Mouse (Mus musculus) regulatory T cell (primary cell): Measurements from ENCODE around the gene Hectd3.

Experiments used
- in situ Hi-C: fragments of 300-600 bp; cut with MboI, MseI; formaldehyde crosslinking; loops from one replicate; pipeline ENCODE4 v1.15.1; 2025; ENCODE audit warnings: high pct_unique_total_duplicates

Gene Hectd3

DNA sequence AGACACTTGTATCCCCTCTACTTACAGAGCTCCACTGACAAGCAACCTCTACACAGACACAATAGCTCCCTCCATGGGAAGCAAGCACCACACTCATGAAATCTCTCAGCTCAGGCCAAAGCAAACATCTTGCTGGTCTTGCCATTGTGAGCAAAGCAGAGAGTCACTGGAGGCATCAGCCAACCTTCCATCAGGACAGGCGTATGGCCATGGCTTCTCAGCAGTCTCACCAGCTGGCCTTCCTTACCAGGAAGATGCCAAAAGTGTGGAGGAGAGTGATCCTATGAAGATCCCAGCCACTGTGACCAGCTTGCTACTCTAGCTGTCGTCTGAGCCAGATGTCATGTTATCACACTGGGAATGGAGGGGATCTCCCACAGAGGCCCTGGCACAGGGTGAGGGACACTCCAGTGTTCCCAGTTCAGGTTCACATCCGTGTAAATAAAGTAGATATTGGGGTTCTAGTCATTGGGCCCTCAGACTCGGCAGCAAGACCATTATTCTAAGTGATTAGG, 19.8 kb downstream of the Hectd3 start:
- in situ Hi-C loops: no loop called here

GRCm38 (mm10) chr4:117017738-117018137, 22.6 kb downstream of the Hectd3 start:
- in situ Hi-C loops: no loop called here

DNA sequence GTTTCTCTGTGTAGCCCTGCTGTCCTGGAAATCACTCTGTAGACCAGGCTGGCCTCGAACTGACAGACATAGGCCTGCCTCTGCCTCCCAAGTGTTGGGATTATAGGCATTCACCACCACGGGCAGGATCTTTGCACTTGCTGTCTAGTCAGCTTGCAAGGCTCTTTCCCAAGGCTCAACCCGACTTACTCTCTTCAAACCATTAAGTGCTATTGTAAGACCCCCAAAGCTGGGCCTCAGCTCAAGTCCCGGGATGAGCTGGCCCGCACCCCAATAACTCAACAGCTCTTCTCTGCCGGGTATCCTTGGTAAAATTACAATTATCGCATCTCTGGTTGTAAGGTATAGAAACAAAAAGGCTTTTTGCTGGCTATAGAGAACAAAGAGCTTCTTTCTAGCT, 23.2 kb downstream of the Hectd3 start:
- in situ Hi-C loops: no loop called here

DNA sequence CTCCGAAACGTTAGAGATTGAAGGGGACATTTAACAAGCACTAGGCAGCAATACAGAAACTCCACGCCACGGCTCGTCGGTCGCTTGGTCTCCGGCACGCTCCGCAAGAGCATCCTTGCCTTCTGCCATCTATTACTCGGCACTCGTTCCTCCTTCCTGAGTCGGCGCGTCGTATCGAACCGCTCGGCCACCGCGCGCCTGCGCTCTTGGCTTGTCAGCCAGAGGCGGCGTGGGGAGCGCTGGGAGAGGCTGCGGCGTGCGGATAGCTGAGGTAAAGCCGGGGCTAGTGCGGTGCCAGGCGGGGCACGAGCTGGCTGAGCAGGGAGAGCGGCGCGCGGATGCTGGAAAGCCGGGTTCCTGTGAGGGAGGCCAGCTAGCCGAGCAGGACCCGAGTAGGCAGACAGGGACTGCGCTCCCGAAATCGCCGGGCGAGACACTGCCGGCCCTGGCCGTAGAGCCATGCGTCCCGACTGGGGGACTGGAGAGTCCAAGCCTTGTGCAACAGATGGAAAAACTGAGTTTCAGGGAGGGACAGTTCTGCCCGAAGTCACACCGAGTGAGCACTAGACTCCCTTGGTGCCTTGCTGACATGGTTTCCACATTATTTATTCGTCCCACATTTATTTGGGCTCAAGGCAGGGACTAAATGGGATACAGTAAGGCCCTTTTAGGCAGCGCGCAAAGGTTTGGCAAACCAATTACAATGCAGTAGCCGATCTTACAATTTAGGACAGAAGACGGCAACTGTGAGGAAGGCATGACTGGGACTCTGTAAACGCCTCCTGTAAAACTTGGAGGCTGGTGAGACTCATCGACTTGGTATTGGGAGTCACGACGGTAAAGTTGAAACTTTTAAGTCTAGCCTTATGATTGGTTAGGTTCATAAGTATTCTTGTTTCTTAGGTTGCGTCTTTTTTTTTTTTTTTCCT, 24.4 kb downstream of the Hectd3 start, which contains the start of gene Eif2b3:
Eif2b3 (plus strand) TSS at position 197 of the 929 bp plus-strand sequence.
- in situ Hi-C loops: no loop called here

DNA sequence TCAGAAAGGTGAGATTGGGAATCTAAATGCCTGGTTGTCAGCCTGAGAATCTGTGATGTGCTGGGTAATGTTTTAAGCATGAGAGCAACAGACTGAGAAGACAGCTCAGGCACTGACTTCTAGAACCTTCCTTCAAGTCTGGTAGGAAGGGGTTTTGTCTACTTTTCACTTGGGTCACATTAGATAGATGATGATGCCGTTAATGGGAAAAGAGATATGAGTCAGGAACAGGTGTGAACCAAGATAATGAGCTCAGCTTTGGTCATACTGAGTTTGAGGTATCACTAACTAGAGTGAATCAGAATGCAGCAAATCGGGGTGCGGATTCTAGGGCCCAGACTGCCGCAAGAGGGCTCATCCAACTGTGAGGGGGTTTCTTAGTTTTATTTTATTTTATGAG, 28.4 kb downstream of the Hectd3 start:
- in situ Hi-C loops: no loop called here

GRCm38 (mm10) chr4:117031105-117031504, 36.0 kb downstream of the Hectd3 start:
- in situ Hi-C loops: no loop called here

- in situ Hi-C loops: no loop called here
Measured at GRCm38 (mm10) chr4:117039925-117040687, 45.0 kb downstream of the Hectd3 start.

- in situ Hi-C loops: no loop called here
Measured at GRCm38 (mm10) chr4:117040791-117041190, 45.7 kb downstream of the Hectd3 start.

GRCm38 (mm10) chr4:117041283-117041721, 46.2 kb downstream of the Hectd3 start:
- in situ Hi-C loops: no loop called here

- in situ Hi-C loops: no loop called here
Measured at GRCm38 (mm10) chr4:117048836-117049235, 53.7 kb downstream of the Hectd3 start.

DNA sequence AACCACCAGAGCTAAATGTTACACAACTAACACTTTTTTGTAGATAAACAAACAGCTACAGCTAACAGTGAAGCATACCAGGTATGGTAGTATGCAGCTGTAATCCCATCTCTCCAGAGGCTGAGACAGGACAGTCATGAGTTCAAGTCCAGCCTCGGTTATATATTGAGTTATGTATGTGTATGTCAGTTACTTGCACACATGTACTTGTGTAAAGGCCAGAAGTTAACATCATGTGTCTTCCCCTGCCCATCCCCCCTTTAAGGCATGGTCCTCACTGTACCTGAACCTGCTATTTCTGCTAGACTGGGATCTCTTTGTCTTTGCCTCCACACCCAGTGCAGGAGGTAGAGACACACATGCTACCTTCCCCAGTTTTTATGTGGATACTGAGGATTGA, 54.4 kb downstream of the Hectd3 start:
- in situ Hi-C loops: no loop called here

DNA sequence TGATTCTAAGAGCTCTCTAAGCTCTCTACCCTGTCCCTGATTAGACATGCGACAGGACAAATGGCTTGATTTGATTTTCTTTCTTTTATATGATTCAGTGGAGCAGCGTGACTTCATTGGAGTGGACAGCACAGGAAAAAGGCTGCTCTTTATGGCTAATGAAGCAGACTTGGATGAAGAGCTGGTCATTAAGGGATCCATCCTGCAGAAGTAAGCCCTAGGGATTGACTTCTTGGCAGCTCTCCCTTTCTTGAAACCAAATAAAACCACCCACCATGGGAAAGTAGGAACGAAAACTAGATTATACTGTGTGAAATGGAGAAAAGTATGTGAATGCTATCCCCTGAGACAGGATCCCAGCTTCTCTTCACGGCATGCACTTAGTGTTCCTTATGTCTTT, 57.5 kb downstream of the Hectd3 start:
- in situ Hi-C loops: no loop called here

- in situ Hi-C loops: no loop called here
Measured at GRCm38 (mm10) chr4:117053956-117054355, 58.8 kb downstream of the Hectd3 start.
